Mouse (Mus musculus) cerebellum, adult 9-11 months (tissue): ENCODE data around the gene Rxfp2.

Experiments
- DNase-seq: peaks from one replicate; pipeline ENCODE4 v3.0.0; 2022

The Rxfp2 gene

DNA sequence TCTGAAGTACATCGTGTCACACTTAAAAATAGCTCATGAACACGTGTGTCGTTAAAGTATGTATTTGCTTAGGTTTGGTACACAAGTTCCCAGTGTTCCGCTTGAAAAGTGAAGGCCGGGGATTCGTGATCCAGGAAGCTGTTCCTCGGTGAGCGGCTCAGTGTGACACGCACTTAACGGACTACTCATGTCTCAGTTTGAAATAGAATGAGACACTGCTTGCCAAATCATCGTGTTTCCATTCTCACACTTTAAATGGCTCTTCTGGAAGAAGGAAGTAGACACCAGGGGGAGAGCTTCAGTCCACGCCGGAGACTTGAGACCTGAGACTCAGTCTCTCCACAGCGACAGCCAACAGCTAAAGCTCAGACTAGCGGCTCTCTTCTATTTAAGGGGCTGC, 28.0 kb downstream of the Rxfp2 start:
- no peak for DNase-seq

DNA sequence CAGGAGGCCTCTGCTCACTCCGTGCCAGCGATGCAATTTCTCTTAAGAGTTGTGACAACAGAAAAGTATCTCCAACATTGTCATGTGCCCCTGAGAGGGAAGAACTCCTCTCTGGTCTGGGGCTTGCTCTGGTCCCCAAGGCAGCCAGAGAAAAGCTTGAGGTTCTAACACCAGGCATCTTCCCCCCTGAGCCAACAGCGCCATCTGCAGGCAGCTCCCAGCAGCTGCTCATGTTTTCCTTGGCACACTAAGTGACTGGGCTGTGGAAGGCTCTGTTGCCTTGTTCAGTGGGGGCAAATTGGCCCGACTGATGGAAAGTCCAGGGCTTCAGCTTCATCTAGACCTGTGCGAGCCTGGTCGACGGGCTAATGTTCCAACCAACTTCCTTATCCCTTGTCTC, 31.5 kb downstream of the Rxfp2 start:
- no peak for DNase-seq

DNA sequence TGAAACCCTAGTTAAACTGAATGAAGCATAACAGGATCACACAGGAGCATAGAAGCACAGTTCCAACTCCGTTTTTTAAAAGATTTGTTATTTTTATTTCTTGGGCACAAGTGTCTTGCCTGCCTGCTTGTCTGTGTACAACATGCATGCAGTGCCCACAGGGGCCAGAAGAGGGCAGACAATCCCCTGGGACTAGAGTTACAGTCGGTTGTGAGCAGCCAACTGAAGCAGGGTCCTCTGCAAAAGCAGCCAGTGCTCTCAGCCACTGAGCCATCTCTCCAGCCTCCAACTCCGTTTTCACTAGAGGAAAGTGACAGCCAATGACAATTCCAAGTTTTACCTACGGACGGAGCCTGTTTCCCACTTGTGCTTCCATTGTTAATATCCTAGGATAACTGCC, 33.4 kb downstream of the Rxfp2 start:
- no peak for DNase-seq

DNA sequence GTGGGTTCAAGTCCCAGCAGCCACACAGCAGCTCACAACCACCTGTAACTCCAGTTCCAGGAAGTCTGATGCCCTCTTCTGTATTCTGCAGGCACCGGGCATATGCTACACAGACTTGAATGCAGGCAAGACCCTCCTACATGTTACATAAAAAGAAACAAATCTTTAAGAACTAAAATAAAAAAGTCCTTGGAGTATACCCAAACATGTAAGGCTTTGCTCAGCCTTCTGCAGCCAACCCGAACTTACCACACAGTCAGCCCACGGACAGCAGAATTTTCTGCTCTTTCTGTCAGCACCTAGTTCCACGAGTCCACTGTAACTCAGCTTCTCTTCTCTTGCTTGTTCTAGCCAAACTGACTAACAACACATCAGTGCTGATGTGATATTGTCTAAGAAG, 34.8 kb downstream of the Rxfp2 start:
- DNase-seq, result no peak

DNA sequence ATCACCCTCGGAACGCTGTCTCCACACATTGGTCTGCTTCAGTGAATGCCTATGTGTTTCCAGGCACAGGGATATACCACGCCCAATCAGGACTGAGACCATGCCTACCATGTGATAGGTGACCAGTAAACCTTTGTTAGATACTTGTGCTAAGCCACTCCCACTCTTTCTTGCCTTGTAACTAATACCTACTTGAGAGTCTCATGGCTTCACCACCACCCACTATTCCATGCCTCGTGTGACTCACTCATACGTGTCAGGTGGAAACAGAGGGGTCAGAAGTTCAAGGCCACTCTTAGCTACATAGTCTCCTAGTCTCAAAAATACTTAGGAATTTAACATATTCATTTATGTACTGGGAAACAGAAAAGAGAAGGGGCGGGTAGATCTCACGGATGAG, 35.5 kb downstream of the Rxfp2 start:
- no peak for DNase-seq

DNA sequence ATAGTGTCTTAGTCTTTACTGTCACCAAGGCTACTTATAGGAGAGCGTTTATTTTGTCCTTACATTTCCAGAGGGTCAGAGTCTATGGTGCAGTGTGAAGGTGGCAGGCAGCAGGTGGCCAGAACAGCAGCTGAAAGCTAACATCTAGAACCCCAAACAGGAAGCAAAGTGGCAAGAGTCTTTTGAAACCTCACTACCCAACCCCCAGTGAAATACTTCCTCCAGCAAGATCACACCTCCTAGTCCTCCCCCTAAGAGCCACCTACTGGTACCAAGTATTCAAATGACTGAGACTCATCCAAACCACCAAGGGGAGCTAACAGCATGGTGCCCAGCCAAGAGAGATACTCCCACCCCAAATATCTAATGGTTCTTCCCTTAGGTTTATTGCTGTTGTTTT, 36.8 kb downstream of the Rxfp2 start:
- no peak for DNase-seq

DNA sequence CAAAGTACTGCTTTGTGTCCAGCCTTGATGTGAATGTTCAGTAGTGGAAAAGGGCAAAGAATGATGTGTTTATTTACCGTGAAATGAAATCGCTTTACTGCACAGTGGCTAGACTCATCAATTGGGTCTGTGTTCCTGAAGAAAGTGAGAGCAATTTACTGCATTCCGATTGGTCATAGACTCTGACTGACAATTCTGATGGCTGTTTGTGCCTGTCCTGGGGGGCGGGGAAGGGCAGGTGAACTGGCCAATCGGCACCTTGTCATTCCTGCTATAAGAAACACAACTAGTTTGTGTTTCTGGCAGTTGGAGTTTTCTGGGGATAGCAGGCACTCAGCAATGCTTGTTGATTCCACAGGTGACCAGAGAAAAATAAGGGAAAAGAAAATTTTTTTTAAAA, 37.6 kb downstream of the Rxfp2 start:
- DNase-seq, result no peak

DNA sequence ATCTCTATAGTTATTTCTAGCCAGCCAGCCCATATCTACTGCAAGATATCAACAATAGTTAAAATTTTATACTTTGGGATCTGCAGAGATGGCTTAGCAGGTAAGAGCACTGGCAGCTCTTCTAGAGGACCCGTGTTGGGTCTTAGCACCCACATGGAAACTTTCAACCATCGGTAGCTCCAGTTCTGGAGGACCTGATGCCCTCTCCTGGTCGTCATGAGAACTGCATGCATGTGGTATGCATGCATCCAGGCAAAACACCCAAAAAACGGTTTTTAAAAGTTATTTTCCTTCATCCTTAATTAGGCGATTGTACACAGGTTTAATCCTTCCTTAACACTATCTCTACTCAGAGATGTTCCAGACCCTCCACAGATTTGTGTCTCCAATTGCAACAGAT, 40.4 kb downstream of the Rxfp2 start:
- no peak for DNase-seq

DNA sequence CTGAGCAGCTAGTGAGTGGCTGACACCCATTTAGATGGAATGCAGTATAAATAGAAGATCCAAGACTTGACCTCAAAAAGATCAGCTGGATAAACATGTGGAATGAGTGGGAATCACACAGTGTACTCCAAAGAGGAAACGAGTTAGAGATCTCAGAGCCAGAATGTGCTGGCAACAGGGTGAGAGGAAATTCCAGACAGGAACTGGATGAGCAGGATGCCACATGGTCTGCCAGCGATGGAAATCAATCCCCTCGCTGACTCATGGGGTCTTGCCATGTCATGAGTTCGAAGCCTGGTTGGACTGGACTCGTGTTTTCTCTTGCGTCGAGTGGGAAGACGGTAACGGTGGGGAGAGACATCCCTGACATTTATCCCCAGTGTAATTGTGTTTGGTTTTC, 41.0 kb downstream of the Rxfp2 start:
- no peak for DNase-seq

DNA sequence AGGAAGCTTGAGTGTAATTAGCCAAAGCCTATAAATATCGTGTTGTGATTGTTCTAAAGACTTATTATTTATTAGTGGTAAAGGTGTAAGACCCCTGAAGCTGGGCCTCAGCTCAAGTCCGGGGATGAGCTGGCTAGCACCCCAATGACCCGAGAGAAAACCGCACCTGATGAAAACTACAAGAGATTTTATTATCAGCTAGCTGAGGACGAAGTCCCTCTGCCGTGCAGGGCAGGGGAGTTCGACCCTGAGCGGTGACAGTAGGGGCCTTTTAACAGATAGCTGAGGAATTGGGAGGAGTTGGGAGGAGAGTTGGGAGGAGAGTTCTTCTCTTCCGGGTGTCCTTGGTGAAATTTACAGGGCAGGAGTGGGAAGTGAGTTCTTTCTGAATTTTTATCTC, 42.6 kb downstream of the Rxfp2 start:
- no peak for DNase-seq

DNA sequence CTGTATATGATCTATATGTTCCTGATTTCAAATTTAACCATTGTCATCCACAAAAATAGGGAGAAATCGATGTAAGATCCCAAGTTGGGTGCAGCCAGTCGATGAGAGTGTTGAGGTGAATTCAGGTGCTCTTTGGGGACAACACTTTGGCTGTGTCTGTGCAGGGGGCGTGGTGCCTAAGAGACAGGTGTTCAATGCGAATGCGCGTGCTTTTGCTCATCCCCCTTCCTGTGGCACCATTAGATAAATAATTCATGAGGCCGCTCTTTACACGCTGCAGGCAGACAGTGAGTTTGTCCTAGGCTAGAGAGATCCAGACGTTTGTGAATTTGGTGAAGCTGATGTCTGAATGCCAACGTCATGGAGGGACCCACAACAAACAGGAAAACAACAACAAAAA, 45.8 kb downstream of the Rxfp2 start:
- DNase-seq, result no peak

DNA sequence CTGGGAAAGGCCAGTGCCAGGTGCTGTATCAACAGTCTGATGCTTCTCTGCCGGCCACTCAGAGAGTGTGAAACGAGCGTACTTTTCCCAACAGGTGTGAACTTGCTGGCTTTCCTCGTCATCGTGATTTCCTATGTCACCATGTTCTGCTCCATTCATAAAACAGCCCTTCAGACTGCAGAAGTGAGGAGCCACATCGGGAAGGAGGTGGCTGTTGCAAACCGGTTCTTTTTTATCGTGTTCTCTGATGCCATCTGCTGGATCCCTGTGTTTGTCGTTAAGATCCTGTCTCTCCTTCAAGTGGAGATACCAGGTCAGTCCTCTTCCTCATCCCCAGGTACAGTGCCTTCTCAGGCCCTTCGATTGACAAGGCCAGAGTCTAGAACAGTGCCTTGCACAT, 51.6 kb downstream of the Rxfp2 start:
- DNase-seq, result no peak

DNA sequence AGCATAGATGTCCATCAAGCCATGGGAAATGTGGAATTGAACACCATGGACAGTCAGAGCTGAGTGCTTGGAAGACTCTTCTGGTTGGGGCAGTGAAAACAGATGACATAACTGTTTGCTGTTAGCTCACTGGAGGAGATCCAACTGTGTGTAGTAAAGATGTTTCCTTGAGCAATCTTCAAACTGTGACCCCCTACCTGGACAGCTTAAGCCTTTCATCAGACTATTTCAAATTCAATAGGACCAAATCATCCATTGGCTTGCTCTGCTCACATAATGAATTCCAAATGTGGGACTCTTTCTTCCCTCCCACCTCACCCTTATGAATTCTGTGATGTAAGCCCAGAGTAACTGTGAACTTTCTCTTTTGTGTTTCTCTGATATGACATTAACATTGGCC, 53.3 kb downstream of the Rxfp2 start:
- DNase-seq, result no peak

DNA sequence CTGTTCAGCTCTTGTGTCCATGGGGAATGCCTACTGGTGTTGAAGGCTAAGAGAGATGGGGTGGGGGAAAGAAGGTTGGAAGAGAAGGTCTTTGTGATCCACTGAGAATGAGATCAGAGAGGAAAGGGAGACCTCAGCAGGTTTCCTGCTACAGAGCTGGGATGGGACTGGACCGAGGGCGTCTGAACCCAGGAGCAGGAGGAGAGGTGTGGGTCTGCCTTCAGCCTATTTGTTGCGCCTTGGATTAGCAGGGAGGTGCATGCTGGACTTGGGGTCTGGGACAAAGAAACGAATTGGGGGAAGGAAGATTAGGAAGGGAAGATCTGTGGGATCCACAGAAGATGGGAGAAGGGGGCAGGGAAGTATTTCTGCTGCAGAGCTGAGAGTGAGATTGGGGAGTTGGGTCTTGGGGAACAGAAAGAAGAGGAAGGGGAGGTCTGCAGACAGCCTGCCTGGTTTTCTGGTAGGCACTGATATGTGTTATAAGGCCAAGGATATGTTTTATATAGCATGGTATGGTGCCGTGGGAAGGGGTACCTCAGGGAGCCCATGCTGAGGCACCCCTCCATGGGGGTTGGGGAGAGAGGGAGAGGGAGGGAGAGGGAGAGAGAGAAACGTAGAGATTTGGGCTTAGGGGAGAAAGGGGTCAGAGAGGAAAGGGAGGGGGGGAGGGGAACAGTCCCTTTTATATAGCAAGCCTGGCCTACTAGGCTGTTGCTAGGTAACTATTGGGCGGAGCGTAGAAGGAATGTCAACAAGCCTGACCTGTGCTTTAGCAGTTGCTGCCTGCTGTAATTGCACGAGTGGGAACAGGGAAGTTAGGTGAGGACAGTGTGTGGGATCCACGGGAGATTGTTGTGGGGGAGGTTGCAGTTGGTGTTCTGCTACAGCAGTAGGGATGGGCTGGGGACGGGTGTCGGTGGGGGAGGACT, 61.7 kb downstream of the Rxfp2 start:
- no peak for DNase-seq

DNA sequence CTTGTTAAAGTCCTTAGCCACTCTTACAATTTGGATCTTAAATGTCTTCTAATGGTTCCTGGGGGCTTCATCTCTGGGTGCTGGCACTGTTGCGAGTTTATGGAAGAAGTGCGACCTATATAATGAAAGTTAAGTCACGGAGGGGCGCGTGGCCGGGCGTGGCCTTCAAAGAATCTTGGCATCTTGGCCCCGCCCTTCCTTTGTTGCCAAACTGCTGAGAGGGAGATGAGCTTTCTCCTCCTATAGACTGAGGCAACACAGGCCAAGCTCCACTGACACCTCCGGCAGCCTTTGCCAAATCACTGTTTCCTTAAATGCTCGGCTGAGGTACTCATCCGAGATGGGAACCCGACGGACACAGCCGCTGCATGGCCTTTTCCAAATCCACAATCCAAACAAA, 64.2 kb downstream of the Rxfp2 start:
- no peak for DNase-seq

DNA sequence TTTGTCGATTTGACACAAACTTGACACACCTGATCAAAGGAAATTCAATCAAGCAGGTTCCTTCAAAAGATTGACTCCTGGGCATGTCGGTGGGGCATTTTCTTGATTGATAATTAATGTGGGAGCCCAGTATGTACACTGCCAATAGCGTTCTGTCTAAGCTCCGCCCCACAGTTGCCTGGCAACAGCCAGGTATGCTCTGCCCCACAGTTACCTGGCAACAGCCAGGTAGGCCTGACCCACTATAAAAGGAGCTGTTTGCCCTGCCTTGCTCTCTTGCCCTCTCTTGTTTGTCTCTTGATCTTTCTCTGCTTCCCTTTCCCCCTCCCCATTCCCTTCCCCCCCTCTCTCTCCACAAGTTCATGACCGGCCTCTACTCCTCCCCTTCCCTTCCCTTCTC, 64.7 kb downstream of the Rxfp2 start:
- no peak for DNase-seq

DNA sequence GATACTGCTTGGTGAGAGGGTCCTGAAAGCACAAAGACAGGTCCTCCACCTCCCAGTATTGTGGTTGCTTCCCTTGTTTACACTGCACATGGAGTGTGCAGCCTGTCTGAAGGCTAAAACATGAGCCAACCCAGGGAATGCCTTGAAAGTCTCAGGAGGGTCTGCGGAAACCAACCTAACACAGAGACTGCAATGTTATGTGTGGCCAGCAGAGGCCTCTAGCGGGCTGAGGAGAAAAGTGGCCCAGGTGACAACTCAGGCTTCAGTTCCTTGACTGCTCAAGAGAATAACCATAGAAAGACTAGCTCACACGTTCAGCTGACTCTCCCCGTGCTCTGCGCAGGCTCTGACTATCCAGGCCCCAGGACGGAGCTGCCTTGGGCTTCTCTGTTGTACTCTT, 79.1 kb downstream of the Rxfp2 start:
- DNase-seq, result peak; percentile 19

DNA sequence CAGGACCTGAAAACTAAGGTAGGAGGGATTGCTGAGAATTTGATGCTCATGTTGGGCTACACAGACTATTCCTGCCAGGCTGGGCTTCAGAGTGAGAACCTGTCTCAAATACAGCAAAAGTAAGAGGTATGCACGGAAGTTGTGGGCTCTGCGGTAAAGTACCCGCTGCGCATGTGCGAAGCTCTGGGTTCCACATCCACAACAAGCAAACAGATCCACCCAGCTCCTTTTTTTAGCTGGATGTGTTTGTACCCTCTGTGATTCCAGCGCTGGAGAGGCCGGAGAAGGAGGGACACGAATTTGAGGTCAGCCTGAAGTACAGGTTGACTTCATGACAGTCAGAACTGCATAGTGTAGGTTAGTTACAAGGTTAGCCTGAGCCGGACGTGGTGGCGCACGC, 80.3 kb downstream of the Rxfp2 start:
- no peak for DNase-seq

DNA sequence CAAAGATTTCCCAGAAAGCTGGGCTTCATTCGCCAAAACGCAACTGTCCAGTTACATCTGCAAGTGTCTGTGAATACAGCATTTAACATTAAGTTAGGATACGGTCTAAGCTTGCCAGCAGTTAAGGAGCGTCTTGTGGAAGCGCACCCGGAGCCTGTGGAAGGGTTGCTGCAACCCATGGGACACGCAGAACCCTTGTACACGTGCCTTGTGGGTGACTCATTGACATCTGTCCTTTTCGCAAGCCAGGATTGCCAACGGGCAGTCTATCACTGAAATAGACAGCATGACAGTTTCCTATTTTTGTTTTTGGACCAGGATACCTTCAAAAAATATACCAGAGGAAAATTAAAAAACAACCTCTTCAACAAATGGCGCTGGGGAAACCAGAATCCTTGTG, 83.3 kb downstream of the Rxfp2 start:
- DNase-seq, result no peak

DNA sequence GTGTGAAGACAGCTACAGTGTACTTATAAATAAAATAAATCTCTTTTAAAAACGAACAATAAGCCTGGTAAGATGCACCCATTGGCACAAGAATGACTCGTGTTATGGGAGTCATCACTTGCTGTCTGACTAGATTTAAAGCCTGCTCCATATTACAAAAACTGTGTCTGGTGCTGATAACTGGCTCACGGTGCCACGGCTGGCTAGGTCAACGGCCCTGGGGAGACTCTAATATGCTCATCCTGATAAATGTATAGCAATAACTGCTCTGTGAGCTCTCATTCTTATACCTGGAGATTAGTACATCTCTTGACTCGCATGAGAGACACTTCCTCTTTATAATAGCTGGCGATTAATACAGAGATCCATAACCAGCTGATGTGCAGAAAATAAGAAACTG, 87.9 kb downstream of the Rxfp2 start:
- no peak for DNase-seq

DNA sequence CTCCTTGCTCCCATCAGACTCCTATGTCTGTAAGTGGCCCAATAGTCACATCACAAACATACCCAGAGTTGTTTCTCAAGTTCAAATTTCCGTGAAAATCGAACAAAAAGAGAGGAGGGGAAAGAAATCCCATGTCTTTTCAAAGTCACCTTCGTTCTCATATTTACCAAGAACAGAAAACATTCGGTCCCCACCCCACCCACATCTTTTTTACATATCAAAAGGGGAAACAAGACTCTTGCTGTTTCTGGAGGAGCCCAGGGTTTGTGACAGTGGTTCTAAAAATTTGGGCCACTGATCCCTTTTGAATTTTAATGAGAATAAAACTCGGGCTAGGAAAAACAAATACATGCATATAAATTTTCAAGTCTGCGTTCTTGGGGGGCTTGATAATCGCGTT, 92.8 kb downstream of the Rxfp2 start:
- DNase-seq, result no peak

DNA sequence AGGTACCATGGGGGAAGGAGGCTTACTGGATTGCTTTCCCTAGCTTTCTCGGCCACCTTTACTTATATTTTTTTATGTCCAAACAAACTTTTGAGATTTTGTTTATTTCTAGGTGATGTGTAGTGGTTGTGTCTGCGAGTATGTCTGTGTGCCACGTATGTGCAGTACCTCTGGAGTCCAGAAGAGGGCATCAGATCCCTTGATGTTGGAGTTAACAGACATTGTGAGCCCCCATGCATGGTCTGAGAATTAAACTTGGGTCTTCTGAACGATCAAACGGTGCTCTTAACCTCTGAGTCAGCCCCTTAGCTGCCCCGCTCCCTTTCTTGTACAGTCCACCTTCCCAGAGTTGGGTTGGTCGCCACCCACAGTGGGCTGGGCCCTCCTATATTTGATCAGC, 95.5 kb downstream of the Rxfp2 start:
- DNase-seq, result no peak

DNA sequence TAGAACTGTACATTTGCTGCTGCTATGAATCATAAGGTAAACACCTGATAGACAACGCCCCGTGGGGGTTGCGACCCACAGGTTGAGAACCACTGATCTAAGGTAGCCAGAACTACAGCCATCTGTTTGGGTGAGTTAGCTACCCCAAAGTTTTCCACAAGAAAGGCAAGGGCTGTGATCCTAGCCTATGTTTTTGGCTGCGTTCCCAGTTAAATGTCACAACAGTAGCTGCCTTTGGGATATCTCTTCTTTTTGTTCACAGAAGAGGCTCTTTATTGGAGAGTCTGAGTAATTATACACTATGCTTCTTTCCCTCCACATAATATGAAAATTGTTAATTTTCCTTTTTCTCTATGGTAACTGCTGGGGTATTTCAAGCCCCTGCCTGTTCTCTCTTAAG, 96.3 kb downstream of the Rxfp2 start:
- no peak for DNase-seq

DNA sequence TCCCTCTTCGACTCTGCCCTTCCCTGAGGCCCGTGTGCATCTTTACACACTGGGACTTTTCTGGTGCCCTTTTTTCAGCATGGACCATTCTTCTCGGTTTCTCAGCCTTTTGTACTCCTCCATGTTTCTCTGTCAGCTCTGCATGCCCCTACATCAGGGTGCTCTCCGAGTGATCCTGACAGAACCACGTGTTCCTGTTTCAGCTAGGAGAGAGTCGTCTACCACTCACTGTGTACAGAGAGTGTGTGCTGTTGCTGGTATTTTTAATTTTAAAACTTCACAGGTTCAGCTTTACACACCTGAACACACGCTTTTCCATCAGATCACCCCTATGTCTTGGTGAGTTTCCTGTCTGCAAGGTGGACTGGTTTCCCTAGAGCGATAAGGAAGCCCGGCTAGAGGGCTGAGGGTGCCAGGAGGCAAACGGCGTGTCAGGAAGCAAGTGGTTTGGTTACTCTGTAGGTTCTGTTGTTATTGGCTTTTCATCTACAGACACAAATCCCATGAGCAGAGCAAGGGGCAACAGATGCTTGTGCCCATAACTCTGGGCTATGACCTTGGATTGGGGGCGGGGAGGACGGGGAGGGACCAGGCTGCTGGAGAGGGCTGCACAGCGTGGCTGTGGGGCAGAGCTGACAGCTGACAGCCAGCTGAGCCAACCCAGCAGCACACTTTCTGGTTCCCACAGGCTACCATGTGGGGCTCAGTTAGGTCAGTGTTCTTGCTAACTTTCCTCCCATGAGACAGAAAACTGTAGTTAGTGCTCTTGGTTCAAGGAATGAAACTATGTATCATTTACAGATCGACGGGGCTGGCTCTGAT, 97.0 kb downstream of the Rxfp2 start:
- DNase-seq, result no peak
